Mouse (Mus musculus) lung, adult 2 months (tissue): ENCODE measurements around the gene Ubap2.

ENCODE experiments used
- CTCF ChIP-seq: fragments of 200-500 bp; IDR thresholded peaks from 2 replicates; pipeline ENCODE4 v1.5.1; 2011; ENCODE audit warnings: mild to moderate bottlenecking, low read length, control low read depth; ENCODE audit not compliant: insufficient read depth
- POLR2A ChIP-seq: fragments of 200-500 bp; IDR thresholded peaks from 2 replicates; pipeline ENCODE4 v1.6.1; 2011; ENCODE audit warnings: low read depth, mild to moderate bottlenecking, control low read depth, low read length, borderline replicate concordance; ENCODE audit errors: extremely low read depth

DNA sequence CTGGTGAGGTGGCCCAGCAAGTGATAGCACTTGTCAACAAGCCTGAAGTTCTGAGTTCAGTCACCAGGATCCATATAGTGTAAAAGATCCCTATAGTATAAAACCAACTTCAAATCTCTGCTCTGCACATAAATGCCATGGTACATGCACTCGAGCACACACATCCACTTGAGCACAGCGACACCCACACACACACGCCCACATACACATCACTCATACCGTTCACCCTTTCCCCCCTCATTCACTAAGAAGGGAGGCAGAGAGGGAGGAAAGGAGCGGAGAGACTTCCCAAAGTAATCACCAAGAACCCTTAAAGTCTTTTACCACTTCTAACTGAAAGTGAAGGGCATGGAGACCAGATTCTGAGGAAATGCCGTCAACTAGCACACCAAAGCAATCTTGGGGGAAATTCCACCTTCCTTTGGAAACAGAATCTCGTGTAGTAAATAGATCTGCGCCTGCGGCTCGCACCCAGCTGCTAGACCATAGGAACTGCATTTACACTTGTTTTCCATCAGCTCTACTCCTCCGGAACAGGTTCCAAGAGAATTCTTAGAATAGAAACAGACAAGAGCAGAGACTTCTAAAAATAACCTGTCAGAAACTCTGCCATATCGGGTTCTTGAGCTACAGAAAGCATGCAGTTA, 19.3 kb downstream of the Ubap2 start:
- no peak for TF ChIP-seq CTCF
- no peak for TF ChIP-seq POLR2A
